Mouse (Mus musculus) embryonic facial prominence, embryonic 15.5 days (tissue): ENCODE data around the gene Tnfrsf22. TPM values are rescaled to one million over a fixed set of nuclear protein-coding genes. Genes with fewer than 3 reads are reported as not detected.
"Not testable (repeated sequence)": the region's sequence is repeated elsewhere in the genome, so short reads cannot be mapped to it uniquely, and the experiment has no call there.

Source experiments
- ATAC-seq: fragments of 200-750 bp; cut with Nextera tagmentation; 2 replicates; pipeline ENCODE4 v1.8.0; 2017; ENCODE audit warnings: low read depth, moderate TSS enrichment; ENCODE audit not compliant: insufficient number of reproducible peaks, low FRiP score, low TSS enrichment
- H3K27ac ChIP-seq: fragments of 300-500 bp; sonication (generic); replicated peaks from 2 replicates; pipeline ENCODE4 v1.5.1; 2015; ENCODE audit warnings: mild to moderate bottlenecking, inconsistent platforms
- H3K27me3 ChIP-seq: fragments of 300-500 bp; sonication (generic); 2 replicates; pipeline ENCODE4 v1.6.1; 2015; ENCODE audit warnings: inconsistent platforms
- H3K36me3 ChIP-seq: fragments of 300-500 bp; sonication (generic); 2 replicates; pipeline ENCODE4 v1.6.1; 2015; ENCODE audit warnings: mild to moderate bottlenecking, inconsistent platforms
- H3K4me1 ChIP-seq: fragments of 300-500 bp; sonication (generic); 2 replicates; pipeline ENCODE4 v1.6.1; 2015; ENCODE audit warnings: inconsistent platforms
- H3K4me2 ChIP-seq: fragments of 300-500 bp; sonication (generic); replicated peaks from 2 replicates; pipeline ENCODE4 v1.6.1; 2015; ENCODE audit warnings: mild to moderate bottlenecking, inconsistent platforms
- H3K4me3 ChIP-seq: fragments of 300-500 bp; sonication (generic); replicated peaks from 2 replicates; pipeline ENCODE4 v1.5.1; 2015; ENCODE audit warnings: mild to moderate bottlenecking, inconsistent platforms
- H3K9ac ChIP-seq: fragments of 300-500 bp; sonication (generic); 2 replicates; pipeline ENCODE4 v1.6.1; 2015; ENCODE audit warnings: inconsistent platforms
- H3K9me3 ChIP-seq: fragments of 300-500 bp; sonication (generic); replicated peaks from 2 replicates; pipeline ENCODE4 v1.6.1; 2016; ENCODE audit warnings: inconsistent platforms
- WGBS: fragments of 180-500 bp; shearing (Covaris S2); methylation state at CpG from one replicate; pipeline ENCODE4 v1.1.7; 2015; 5-methylcytosine and 5-hydroxymethylcytosine counted together
- polyA plus RNA-seq: library from polyadenylated mRNA; unstranded; fragments of >200 nt; fragmentation: Nextera tagmentation; extraction: Ambion mirVana; gene quantifications from 2 replicates; pipeline ENCODE4 v1.2.1, GENCODE M21; 2015

Tnfrsf22 gene
- polyA plus RNA-seq = 9.0 and 11.1 TPM in 2 replicates

GRCm38 (mm10) chr7:143649034-143649768, at the start of gene Tnfrsf22:
Gene Tnfrsf22, minus strand, starts transcription at chr7:143649661.
- H3K27me3 ChIP-seq = no peaks in the 10 kb centered on the region
- peak within 1 kb of the TSS; percentile 85 for H3K4me2 ChIP-seq
- peak within 1 kb of the TSS; percentile 9 for H3K9ac ChIP-seq
- ATAC-seq = peak; percentile 90
- H3K4me1 ChIP-seq = no peaks in the 10 kb centered on the region
- no peaks in the 10 kb centered on the region for H3K36me3 ChIP-seq
- peak within 1 kb of the TSS; percentile 59 for H3K4me3 ChIP-seq
- 2% methylated on average over 39 of the region's 39 CpGs for WGBS
- H3K9me3 ChIP-seq = 0 out of 2 replicates have a peak, but pooled peaks cover 5% of the 10 kb centered on the region
- no peak within 1 kb of the TSS for H3K27ac ChIP-seq

DNA sequence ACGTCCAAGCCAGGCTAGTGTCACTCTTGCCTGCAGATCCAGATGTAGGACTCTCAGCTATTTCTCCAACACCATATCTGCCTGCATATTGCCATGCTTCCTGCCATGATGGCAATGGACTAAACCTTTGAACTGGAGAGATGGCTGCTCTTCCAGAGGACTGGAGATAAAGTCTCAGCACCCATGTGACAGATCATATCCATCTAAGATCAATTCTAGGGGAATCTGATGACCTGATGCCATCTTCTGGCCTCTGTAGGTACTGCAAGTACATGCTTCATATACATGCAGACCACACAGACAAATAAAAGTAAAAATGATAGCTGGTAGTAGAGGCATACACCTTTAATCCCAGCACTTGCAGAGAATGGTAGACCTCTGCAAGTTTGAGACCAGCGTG, 46.7 kb upstream of the Tnfrsf22 start:
- no peak for ATAC-seq
- Histone ChIP-seq H3K4me1 (no peaks in the 10 kb centered on the region), H3K9me3 (no peaks in the 10 kb centered on the region), H3K9ac (no peak overlapping the region), H3K4me3 (no peak overlapping the region), H3K27me3 (no peaks in the 10 kb centered on the region), H3K36me3 (peaks cover 90% of the 10 kb centered on the region), H3K27ac (no peak overlapping the region), H3K4me2 (no peak overlapping the region)
- WGBS = 64% methylated on average over 2 of the region's 2 CpGs

GRCm38 (mm10) chr7:143694550-143694949, 45.1 kb upstream of the Tnfrsf22 start:
- Histone ChIP-seq H3K4me3 (no peak overlapping the region), H3K9me3 (no peaks in the 10 kb centered on the region), H3K36me3 (peaks cover 94% of the 10 kb centered on the region), H3K27ac (no peak overlapping the region), H3K27me3 (no peaks in the 10 kb centered on the region), H3K4me1 (no peaks in the 10 kb centered on the region), H3K9ac (no peak overlapping the region), H3K4me2 (no peak overlapping the region)
- WGBS = 93% methylated on average over 7 of the region's 7 CpGs
- ATAC-seq = no peak

DNA sequence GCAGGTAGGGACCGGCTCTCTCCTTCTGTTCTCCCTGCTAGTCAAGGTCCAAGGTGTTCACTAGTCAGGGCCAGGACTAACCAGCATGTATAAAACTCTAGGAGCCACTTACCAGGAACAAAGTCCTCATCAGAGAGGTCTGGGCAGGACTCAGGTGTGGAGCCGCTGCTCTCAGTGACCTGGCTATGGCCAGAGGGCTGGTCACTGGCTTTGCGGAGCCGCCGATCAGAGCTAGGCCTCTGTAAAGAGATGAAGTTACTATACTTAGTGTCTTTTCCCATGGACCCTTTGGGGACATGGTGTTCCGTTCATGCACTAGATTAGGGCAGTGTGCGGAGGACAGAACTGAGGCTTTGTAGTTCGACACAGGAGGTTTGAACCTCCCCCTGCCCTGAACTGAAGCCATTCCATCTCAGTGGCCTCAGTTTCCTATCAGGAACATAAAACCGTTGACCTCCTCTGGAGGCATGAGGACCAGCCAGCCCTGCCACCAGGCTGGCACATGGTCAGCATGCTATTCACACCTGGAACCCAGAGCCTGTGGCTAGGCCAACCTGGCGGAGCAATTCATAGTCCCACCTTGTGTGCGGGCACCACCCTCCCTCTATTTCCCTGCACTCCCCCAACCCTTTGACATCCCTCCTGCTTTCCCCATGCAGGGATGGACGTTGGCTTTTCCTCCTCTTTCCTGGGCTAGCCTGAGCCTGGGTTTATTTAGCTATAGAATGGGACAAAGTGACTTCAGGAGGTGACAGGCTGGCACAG, 43.5 kb upstream of the Tnfrsf22 start:
- Histone ChIP-seq H3K36me3 (peaks cover 98% of the 10 kb centered on the region), H3K9me3 (no peaks in the 10 kb centered on the region), H3K27me3 (no peaks in the 10 kb centered on the region), H3K4me3 (no peak overlapping the region), H3K4me2 (no peak overlapping the region), H3K4me1 (no peaks in the 10 kb centered on the region), H3K9ac (no peak overlapping the region), H3K27ac (no peak overlapping the region)
- 92% methylated on average over 12 of the region's 12 CpGs for WGBS
- ATAC-seq = no peak

GRCm38 (mm10) chr7:143691909-143692308, 42.4 kb upstream of the Tnfrsf22 start:
- no peaks in the 10 kb centered on the region for H3K9me3 ChIP-seq
- H3K9ac ChIP-seq = no peak overlapping the region
- H3K4me1 ChIP-seq = no peaks in the 10 kb centered on the region
- no peaks in the 10 kb centered on the region for H3K27me3 ChIP-seq
- no peak overlapping the region for H3K4me3 ChIP-seq
- H3K4me2 ChIP-seq = no peak overlapping the region
- peaks cover 94% of the 10 kb centered on the region for H3K36me3 ChIP-seq
- no peak overlapping the region for H3K27ac ChIP-seq
- WGBS = 92% methylated on average over 4 of the region's 4 CpGs
- no peak for ATAC-seq

DNA sequence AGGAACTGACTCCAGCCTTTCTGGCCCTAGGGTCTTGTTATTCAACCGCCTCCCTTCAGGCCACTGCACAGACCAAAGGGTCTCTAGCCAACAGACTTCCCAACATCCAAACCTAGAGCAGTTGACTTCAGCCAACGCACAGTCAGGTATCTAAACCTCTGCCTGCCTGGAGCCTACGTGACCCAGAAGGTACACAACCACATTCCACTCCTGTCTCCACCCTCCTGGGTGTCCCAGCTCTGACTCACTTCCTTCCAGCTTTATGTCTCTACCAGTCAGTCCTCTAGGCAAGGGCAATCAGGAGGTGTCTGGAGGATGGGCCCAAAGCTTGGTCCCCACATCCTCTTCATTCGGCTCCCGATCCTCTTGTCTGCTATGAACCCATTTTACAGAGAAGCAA, 41.7 kb upstream of the Tnfrsf22 start:
- no peak for ATAC-seq
- 83% methylated on average over 5 of the region's 5 CpGs for WGBS
- H3K4me3 ChIP-seq = no peak overlapping the region

GRCm38 (mm10) chr7:143689946-143690345, 40.5 kb upstream of the Tnfrsf22 start:
- Histone ChIP-seq H3K4me1 (0 out of 2 replicates have a peak, but pooled peaks cover 4% of the 10 kb centered on the region), H3K36me3 (peaks cover 75% of the 10 kb centered on the region), H3K9ac (no peak overlapping the region), H3K4me2 (no peak overlapping the region), H3K4me3 (no peak overlapping the region), H3K27ac (no peak overlapping the region), H3K9me3 (no peaks in the 10 kb centered on the region), H3K27me3 (no peaks in the 10 kb centered on the region)
- 64% methylated on average over 4 of the region's 4 CpGs for WGBS
- ATAC-seq = no peak

More for the DNA sequence above, 41.7 kb upstream of the Tnfrsf22 start:
- no peak overlapping the region for H3K27ac ChIP-seq
- peaks cover 87% of the 10 kb centered on the region for H3K36me3 ChIP-seq
- H3K4me2 ChIP-seq = no peak overlapping the region
- no peaks in the 10 kb centered on the region for H3K4me1 ChIP-seq
- H3K27me3 ChIP-seq = no peaks in the 10 kb centered on the region
- H3K9ac ChIP-seq = no peak overlapping the region
- no peaks in the 10 kb centered on the region for H3K9me3 ChIP-seq

GRCm38 (mm10) chr7:143689481-143689880, 40.0 kb upstream of the Tnfrsf22 start:
- no peak overlapping the region for H3K9ac ChIP-seq
- H3K4me1 ChIP-seq = 0 out of 2 replicates have a peak, but pooled peaks cover 4% of the 10 kb centered on the region
- 77% methylated on average over 7 of the region's 7 CpGs for WGBS
- no peak overlapping the region for H3K4me2 ChIP-seq
- no peaks in the 10 kb centered on the region for H3K9me3 ChIP-seq
- H3K27me3 ChIP-seq = no peaks in the 10 kb centered on the region
- no peak for ATAC-seq
- H3K4me3 ChIP-seq = no peak overlapping the region
- H3K27ac ChIP-seq = no peak overlapping the region
- peaks cover 70% of the 10 kb centered on the region for H3K36me3 ChIP-seq

DNA sequence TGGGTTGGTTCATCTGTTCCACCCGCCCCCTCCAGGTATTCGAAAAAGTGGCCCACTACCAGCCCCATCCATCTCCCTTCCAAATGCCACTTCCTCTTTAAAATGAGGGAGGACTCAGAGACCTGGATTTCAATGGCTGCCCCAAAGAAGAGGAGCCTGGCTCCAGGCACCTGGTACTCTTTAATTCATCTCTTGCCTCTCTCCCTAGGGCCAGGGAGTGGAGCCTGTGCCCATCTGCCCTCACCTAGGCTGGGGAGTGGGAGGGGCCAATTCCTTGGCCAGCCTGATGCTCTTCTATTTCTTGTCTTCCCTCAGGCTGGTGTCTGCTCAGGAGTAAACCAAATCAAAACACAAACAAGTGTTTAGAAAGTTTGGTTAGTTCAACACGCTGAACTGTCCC, 37.2 kb upstream of the Tnfrsf22 start:
- H3K9me3 ChIP-seq, ATAC-seq, H3K27me3 ChIP-seq, H3K27ac ChIP-seq, H3K4me1 ChIP-seq, H3K4me2 ChIP-seq, H3K4me3 ChIP-seq, H3K9ac ChIP-seq: not testable (repeated sequence)
- 74% methylated on average over 3 of the region's 3 CpGs for WGBS
- peaks cover 42% of the 10 kb centered on the region for H3K36me3 ChIP-seq

DNA sequence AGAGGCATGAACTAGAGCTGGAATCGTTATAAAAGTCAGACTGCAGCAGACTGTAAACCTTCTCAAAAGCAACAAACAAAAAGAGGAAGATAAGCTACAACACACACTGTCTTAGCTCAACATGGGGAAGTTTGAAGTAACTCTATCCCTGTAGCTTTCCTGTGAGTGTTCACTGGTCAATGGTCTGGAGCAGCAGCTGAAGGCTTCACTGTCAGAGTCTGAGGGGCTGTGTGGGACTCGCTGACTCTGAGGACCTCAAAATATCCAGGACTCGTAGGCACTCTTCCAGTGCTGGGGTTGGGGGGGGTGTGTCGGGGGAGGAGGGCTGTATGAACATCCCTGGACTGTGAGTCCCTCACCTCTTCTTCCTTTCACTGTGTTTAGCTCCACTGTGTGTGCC, 36.7 kb upstream of the Tnfrsf22 start:
- H3K27me3 ChIP-seq, H3K4me3 ChIP-seq, H3K4me1 ChIP-seq, H3K27ac ChIP-seq, H3K9me3 ChIP-seq, H3K9ac ChIP-seq, H3K4me2 ChIP-seq: not testable (repeated sequence)
- peak; percentile 59; the same call in 1 of the 2 replicates for ATAC-seq
- H3K36me3 ChIP-seq = peaks cover 37% of the 10 kb centered on the region
- 45% methylated on average over 4 of the region's 4 CpGs for WGBS

GRCm38 (mm10) chr7:143685359-143686067, 36.1 kb upstream of the Tnfrsf22 start, which contains the start of gene Tnfrsf23:
Gene Tnfrsf23, minus strand, starts transcription at chr7:143685872.
- H3K36me3 ChIP-seq = peaks cover 30% of the 10 kb centered on the region
- H3K4me3 ChIP-seq = peak within 1 kb of the TSS; percentile 47
- WGBS = 4% methylated on average over 35 of the region's 35 CpGs
- no peaks in the 10 kb centered on the region for H3K9me3 ChIP-seq
- no peak within 1 kb of the TSS for H3K27ac ChIP-seq
- 0 out of 2 replicates have a peak, but pooled peaks cover 4% of the 10 kb centered on the region for H3K4me1 ChIP-seq
- peak; percentile 87 for ATAC-seq
- H3K4me2 ChIP-seq = peak within 1 kb of the TSS; percentile 89
- H3K27me3 ChIP-seq = no peaks in the 10 kb centered on the region
- peak within 1 kb of the TSS; percentile 12; the same call in 1 of the 2 replicates for H3K9ac ChIP-seq
